Mouse (Mus musculus) naive thymus-derived CD4-positive, alpha-beta T cell, adult 2 months (primary cell): ENCODE results near the gene Gpr55.
A peak's percentile ranks its signal among the peaks of the same experiment; 100 is the strongest.

Experiments
- DNase-seq: peaks from one replicate; pipeline ENCODE4 v3.0.0-alpha.2; 2011; ENCODE audit warnings: low read depth

Gpr55 gene

GRCm38 (mm10) chr1:85957942-85958619 lies 2.7 kb downstream of the Gpr55 start:
- peak; percentile 23 for DNase-seq

GRCm38 (mm10) chr1:85957290-85957689 lies 3.5 kb downstream of the Gpr55 start:
- peak; percentile 34 for DNase-seq

GRCm38 (mm10) chr1:85955150-85955549 lies 5.7 kb downstream of the Gpr55 start:
- DNase-seq = no peak

GRCm38 (mm10) chr1:85949085-85949684 lies 11.6 kb downstream of the Gpr55 start:
- DNase-seq = no peak

- DNase-seq = no peak
Observed at GRCm38 (mm10) chr1:85942318-85942717, 18.5 kb downstream of the Gpr55 start.

- DNase-seq = no peak
Observed at GRCm38 (mm10) chr1:85937323-85937722, 23.5 kb downstream of the Gpr55 start.

GRCm38 (mm10) chr1:85936265-85936664 lies 24.5 kb downstream of the Gpr55 start:
- DNase-seq = no peak

GRCm38 (mm10) chr1:85935148-85935852 lies 25.5 kb downstream of the Gpr55 start:
- DNase-seq = peak; percentile 82

GRCm38 (mm10) chr1:85934560-85934959 lies 26.2 kb downstream of the Gpr55 start:
- no peak for DNase-seq

- no peak for DNase-seq
Observed at GRCm38 (mm10) chr1:85933631-85934465, 27.0 kb downstream of the Gpr55 start.

- no peak for DNase-seq
Observed at GRCm38 (mm10) chr1:85933226-85933625, 27.6 kb downstream of the Gpr55 start.

GRCm38 (mm10) chr1:85931170-85931569 lies 29.6 kb downstream of the Gpr55 start:
- DNase-seq = no peak

- no peak for DNase-seq
Observed at GRCm38 (mm10) chr1:85929406-85929805, 31.4 kb downstream of the Gpr55 start.

GRCm38 (mm10) chr1:85928688-85929065 lies 32.1 kb downstream of the Gpr55 start:
- no peak for DNase-seq

- no peak for DNase-seq
Observed at GRCm38 (mm10) chr1:85928057-85928687, 32.6 kb downstream of the Gpr55 start, which contains the start of gene 4933407L21Rik. TSS of gene 4933407L21Rik (plus strand) at chr1:85928483.

GRCm38 (mm10) chr1:85925183-85925582 lies 35.6 kb downstream of the Gpr55 start:
- DNase-seq = no peak

GRCm38 (mm10) chr1:85922865-85923211 lies 38.0 kb downstream of the Gpr55 start:
- DNase-seq = no peak

- DNase-seq = no peak
Observed at GRCm38 (mm10) chr1:85922127-85922864, 38.5 kb downstream of the Gpr55 start.

- DNase-seq = no peak
Observed at GRCm38 (mm10) chr1:85921725-85922124, 39.1 kb downstream of the Gpr55 start.

GRCm38 (mm10) chr1:85919621-85920020 lies 41.2 kb downstream of the Gpr55 start:
- DNase-seq = no peak

- no peak for DNase-seq
Observed at GRCm38 (mm10) chr1:85916830-85917450, 43.9 kb downstream of the Gpr55 start.
